Mouse (Mus musculus): ENCODE data around the gene Hoxb6. TPM values are rescaled to one million over a fixed set of nuclear protein-coding genes. Genes with fewer than 3 reads are reported as not detected.

Hoxb6 gene
- total RNA-seq, 2 experiments from 2014 or later = not detected

DNA sequence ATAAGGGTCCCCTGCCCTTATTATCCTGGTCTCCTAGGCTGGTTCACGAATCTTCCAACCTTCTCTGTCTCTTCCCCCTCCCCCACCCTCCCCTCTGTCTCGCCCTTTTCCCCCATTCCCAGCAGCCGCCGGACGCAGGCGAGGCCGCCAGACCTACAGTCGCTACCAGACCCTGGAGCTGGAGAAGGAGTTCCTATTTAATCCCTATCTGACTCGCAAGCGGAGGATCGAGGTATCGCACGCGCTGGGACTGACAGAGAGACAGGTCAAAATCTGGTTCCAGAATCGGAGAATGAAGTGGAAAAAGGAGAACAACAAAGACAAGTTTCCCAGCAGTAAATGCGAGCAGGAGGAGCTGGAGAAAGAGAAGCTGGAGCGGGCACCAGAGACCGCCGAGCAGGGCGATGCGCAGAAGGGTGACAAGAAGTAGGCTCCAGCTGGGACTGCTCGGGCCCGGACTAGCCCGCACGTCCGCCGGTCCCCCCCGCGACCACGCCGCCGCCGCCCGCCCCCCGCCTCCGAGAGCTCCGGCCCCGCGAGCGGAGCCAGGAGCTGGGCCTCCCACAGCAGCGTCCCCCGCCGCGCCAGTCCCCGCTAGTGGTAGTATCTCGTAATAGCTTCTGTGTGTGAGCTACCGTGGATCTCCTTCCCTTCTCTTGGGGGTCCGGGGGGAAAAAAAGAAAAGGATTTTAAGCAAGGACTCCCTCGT lies 8.1 kb upstream of the Hoxb6 start:
- no peak for ATAC-seq (replicated peaks; ENCODE audit: low FRiP score, poor library complexity, severe bottlenecking)

DNA sequence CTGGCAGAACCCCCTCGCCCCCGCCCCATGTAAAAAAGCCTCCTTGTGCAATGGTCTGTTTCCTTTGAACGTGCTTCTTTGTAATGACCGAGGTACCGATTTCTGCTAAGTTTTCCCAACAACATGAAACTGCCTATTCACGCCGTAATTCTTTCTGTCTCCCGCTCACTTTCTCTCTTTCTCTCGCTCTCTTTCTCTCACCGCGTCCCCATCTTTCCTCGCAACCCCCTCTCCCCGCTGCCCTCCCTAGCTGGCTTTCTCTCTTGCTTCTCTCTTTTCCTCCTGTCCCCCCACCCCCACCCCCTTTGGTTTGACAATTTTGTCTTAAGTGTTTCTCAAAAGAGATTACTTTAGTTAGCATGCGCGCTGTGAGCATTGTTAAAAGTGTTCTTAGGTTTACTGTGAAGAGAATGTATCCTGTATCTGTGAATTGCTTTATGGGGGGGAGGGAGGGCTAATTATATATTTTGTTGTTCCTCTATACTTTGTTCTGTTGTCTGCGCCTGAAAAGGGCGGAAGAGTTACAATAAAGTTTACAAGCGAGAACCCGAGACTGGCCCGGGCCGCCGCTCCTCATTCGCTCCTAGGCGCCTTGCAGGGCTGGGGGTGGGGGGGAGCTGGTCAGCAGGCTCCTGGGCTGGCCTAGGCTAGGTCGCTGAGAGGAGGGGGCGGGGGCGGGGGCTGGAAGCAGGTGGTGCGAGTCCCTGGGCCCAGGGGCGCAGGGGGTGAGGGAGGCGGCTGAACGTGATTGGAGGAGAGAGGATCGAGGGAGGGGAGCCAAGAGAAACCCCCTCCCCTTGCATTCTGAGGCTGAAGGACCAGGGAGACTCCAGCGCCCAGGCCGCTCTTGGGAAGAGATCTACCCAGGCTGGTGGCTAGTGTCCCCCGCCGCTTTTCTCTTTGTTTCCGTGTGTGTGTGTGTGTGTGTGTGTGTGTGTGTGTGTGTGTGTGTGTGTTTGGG lies 7.2 kb upstream of the Hoxb6 start:
- no peak for ATAC-seq (replicated peaks; ENCODE audit: low FRiP score, poor library complexity, severe bottlenecking)

DNA sequence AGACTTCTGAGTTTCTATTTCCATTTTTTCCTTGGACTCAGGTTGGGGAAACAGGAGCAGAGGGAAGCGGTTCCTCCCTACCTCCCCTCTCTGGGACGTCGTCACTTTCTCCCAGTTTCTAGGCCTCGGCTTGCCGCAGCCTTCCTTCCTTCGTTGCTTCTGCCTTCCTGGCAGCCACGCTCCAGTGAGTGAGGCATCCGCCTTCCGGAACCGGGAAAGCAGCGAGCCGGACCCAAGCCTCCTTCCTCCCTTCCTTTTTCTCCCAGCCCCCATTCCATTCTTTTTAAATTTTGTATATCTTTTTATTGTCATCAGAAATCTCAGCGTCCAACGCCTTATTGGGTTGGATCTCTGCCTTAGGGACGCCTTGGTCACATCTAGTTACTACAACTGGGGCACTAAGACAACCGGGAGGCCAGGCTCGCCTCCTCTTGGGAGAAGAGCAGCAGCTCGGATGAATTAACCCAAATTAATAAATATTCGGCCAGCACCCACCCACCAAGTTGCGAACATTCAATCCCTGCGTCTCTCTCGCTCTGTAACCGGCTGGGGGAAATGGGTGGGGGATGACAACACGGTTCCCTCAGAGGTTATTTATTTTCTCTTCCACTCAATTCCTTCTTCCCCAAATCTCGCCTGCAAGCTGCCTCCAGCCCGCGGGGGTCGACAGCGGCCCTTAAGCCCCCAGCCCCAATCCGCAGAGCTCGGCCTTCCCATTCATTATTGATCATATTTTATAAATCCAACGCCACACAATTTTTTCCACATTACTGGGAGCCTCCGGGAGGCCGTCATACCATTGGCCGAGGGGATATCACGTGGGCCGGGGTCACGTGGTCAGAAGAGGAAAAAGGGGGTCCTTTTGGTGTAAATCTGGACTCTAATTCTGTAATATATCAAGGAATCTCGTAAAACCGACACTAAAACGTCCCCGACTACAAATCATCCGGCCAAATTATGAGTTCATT lies 6.2 kb upstream of the Hoxb6 start, which contains the start of gene Hoxb7:
TSS of gene Hoxb7 (plus strand) at position 853 of the 968 bp plus-strand sequence.
- no peak for ATAC-seq (replicated peaks; ENCODE audit: low FRiP score, poor library complexity, severe bottlenecking)

DNA sequence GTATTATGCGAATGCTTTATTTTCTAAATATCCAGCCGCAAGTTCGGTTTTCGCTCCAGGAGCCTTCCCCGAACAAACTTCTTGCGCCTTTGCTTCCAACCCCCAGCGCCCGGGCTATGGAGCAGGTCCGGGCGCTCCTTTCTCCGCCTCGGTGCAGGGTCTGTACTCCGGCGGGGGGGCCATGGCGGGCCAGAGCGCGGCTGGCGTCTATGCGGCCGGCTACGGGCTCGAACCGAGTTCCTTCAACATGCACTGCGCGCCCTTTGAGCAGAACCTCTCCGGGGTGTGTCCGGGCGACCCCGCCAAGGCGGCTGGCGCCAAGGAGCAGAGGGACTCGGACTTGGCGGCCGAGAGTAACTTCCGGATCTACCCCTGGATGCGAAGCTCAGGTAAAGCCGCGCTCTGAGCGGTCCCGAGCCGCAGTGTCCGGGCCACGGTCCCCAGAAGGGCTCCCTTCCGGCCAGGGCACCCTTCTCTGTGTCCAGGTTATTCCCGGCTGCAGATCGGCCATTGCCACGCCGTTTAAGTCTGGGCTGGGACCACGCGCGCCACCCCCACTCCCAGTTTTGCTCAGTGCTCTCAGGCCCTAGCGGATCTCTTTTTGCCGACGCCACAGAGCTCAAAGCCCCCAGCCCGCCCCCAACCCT lies 5.4 kb upstream of the Hoxb6 start:
- no peak for ATAC-seq (replicated peaks; ENCODE audit: low FRiP score, poor library complexity, severe bottlenecking)

DNA sequence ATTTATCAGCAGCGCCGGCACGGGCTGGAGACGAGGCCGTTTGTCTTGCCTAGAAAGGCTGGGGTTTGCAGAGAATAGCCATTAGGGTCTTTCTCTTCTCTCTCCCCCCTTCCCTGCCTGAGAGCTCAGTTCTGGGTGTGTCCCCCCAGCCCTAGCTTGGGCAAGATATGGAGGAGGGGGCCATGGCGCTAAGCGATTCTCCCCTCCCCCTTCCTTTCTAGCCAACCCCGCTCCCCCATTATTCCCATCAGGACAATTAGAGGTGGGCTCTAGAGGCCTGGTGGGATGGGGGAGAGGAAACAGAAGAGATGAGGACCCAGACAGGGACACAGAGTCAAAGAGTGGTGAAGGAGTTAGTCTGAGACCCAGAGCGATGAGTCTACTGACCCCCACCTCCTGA lies 4.9 kb upstream of the Hoxb6 start:
- ATAC-seq (replicated peaks; ENCODE audit: low FRiP score, poor library complexity, severe bottlenecking) = no peak

DNA sequence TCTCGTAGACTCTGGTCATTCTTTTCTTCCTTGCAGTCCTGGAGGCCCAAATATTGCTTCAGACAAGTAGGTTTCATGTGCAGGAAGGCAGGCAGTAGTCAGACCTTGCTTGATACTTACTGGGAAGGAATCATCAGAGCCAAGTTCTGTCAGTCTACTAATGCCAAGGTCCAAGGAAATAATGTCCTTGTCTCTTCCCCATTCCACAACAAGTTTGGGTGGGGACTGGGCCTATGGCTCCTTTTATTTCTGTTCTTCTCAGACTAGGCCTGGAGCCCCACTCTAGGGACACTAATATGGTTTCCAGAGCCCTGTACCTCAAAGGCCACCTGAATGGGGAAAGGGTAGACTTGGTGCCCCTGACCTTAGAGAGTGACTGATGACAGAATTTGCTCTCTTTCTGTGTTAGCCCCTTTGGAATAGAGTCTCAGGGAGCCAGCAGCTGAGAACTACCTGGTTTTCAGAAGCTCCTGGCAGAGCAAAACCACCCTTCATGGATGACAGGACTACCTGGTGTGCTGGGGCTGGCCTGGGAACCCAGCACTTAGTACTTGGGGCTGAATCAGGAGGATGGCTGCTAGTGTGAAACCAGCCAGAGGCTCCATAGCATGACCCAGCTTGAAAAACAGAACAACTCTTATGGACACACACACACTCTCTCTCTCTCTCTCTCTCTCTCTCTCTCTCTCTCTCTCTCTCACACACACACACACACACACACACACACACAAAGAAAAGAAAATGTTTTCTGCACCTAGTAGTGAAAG lies 3.6 kb upstream of the Hoxb6 start:
- no peak for ATAC-seq (replicated peaks; ENCODE audit: low FRiP score, poor library complexity, severe bottlenecking)

DNA sequence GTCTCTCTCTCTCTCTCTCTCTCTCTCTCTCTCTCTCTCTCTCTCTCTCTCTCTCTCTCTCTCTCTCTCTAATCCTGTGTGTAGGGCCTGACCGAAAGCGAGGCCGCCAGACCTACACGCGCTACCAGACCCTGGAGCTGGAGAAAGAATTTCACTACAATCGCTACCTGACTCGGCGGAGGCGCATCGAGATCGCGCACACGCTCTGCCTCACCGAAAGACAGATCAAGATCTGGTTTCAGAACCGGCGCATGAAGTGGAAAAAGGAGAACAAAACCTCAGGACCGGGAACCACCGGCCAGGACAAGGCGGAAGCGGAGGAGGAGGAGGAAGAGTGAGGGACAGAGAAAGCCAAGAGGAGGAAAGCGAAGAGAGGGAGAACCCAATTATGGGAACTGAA lies 3.0 kb upstream of the Hoxb6 start:
- no peak for ATAC-seq (replicated peaks; ENCODE audit: low FRiP score, poor library complexity, severe bottlenecking)

DNA sequence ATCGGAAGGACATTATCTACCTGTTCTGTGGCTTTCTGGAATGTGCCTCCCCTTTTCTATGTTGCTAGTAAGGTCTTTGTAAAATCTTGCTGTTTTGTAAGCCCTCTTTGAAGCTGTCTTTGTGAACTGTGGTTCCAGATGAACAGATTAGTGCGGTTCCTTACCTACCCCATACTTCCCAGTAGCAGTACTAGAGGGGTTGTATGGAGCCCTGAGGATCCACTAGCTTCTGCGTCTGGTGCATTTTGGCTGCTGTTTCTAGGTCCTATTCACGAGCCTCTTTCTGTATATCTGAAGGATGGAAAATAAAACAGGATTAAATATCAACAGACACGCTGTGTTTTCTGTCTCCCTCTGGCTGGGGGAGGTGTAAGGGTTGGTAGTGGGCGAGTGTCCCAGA lies 2.4 kb upstream of the Hoxb6 start:
- no peak for ATAC-seq (replicated peaks; ENCODE audit: low FRiP score, poor library complexity, severe bottlenecking)

DNA sequence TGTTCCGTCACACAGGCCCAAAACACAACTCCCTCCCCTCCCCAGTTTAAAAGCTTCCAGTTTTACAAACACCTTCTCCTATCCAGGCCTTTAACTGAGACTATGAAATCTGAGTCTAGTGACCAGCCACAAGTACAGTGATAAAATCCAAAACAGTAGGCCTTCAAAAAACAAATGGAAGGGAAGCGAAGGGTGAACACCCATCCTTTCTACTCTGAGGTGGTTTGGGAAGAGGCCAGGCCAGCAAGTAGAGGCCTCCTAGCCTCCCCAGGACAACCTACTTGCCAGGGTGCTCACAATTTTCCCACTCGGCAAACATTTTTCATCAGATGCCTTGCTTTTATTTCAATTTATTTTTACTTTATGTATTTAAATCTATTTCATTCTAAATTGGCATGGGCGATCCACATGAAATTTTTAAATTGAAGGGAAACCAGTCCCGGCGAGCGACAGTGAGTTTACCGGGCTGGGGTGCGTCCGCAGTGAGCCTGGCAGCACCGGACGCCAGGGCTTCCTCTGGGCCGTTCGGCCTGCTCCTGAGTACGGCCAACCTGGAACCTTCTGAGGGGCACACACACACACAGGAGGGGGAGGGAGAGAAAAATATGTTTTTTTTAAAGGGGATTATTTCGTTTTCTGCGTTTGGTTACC lies 1.4 kb upstream of the Hoxb6 start:
- ATAC-seq (replicated peaks; ENCODE audit: low FRiP score, poor library complexity, severe bottlenecking) = no peak

DNA sequence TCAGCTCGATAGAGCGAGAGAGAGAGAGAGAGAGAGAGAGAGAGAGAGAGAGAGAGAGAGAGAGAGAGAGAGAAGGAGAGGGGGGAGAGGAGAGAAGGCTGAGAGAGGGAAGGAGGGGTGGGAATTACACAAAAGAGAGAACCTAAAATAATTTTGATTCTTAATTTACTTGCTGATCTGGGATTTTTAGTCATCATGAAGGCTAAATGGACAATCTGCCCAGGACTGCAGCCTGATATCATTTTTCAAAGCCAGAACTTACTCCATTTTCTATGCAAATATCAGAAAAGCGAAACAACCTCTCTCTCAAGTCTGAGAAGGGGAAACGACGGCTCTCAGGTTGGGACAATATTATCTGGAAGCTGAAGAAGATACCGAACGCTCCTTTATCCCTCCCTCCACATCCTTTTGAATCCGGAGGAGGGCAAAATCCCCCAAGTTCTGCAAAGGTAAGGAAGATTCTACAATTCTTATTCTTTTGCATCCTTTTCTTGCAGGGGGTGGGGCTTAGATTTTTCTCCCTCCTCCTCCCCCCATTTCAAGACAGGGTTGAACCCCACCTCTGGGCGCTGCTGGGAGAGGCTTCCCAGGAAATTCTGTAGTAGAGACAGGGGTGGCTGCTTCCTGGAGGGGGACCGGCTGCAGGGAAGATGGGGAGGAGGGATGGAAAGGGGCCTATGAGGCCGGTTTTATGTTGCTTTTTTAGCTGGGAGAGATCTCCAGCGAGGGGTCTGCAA lies 457 bp downstream of the Hoxb6 start:
- no peak for ATAC-seq (replicated peaks; ENCODE audit: low FRiP score, poor library complexity, severe bottlenecking)

DNA sequence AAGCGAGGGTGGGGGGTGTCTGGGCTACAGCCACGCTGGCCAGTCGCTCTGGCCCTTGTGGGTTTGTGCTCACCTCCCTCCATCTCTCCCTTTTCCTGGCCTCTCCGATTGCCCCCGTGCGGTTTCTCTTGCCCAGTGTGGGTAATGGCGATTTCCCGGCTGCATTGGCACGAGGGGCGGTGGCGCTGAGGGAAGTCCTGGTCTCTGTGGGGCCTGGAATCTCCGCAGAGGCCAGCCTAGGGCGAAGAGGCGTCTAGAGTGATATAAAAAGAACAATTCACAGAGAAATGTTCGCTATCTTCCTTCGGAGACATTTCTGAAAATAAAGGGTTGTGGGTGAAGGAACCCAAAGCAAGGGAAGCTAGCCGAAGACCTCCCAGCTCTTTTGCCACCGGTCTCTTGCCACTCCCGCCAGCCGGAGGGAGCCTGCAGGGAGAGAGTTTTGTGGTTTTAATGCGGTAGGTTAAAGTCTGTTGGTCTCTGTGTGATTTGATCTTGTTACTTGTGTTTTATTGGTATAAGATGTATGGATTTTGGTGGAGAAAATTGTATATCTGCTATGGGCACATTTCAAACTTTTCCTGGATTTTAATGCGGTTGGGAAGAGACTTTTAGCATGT lies 1.1 kb downstream of the Hoxb6 start:
- ATAC-seq (replicated peaks; ENCODE audit: low FRiP score, poor library complexity, severe bottlenecking) = no peak

DNA sequence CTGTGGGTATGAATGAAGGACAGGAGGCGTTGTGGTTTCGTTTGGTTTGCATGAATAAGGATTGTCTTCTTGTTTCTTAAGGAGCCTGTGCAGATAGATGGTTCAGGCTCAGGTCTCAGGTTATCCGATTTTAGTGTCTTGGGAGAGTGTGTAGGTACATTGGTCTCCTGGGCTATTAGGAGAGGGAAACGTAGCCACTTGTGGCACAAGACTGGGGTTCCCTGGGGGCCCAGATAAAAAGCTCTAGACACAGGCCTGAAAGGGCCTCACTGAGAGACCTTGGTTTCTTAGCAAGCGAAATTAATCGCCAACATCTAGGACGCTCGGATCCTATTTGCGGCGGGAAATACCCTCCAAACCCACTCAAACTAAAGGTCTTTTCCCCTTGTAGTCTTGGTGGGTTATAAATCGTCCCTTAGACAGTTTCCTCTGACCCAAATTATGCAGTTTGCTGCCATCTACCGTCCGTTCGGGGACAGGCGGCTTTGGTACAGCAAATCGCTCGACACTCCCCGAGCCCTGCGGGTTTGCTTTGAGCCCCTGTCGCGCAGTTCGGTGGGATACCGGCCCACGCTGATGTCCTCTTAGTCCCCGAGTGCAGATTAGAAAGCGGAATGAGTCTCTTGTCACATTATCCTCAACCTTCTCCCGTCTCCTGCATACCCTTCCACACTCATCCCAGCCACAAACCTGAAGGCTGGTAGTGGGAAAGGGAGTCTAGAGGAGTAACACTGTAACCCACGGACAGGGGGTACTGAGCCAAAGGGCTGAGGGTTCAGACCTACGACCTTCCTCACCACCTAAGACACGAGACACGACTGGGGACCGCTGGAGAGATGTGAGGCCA lies 2.2 kb downstream of the Hoxb6 start:
- no peak for ATAC-seq (replicated peaks; ENCODE audit: low FRiP score, poor library complexity, severe bottlenecking)

DNA sequence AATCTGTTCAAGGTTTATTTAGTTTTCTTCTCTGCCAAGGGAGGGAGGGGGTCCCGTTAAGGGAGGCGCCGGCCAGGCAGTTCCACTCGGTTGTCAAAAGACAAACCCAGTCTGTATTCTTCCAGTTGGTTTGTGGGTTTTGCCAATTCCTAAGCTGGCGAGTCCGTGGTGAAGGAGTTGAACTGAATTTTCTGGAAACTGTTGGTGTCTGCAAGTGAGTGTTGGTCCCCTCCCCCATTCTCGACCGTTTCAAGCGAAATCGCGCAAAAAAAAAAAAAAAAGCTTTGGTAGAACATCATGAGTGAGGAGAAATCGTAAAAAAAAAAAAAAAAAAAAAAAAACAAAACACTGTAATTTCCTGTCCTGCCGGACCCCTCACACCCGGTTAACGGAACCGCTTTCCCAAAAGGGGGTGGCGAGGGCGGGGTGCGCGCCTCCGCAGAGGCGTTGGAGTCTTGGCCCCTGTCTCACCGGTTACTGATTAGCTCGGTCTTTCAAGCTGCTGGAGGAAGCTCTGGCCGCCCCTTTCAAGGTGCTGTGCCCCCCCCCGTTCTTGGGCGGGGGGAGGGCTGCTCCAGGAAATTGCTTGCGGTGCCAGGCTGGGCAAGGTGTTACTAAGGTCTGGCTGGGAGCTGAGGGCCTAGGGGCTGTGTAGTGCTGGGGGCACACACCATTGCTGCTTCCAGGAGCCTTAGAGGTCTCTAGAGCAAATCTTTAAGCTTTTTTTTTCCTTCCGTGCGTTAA lies 3.0 kb downstream of the Hoxb6 start:
- no peak for ATAC-seq (replicated peaks; ENCODE audit: low FRiP score, poor library complexity, severe bottlenecking)

DNA sequence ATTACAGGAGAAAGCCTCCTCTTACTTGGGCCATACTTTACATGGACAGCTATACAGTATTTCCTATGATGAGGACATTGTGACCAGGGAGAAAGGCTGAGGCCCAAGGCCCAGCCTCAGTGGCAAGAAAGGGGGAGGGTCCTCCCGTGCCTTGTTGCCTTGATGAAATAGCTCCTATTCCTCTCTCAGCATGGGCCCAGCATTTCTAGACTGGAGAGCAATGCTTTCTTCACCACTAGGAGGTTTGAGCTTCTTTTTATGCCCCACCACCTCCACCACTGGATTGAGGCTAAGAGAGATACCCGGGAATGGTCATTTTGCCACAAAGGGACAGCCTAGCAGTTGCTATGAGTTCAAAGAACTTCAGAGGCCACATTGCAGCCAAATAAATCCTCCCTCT lies 4.7 kb downstream of the Hoxb6 start:
- ATAC-seq (replicated peaks; ENCODE audit: low FRiP score, poor library complexity, severe bottlenecking) = no peak

DNA sequence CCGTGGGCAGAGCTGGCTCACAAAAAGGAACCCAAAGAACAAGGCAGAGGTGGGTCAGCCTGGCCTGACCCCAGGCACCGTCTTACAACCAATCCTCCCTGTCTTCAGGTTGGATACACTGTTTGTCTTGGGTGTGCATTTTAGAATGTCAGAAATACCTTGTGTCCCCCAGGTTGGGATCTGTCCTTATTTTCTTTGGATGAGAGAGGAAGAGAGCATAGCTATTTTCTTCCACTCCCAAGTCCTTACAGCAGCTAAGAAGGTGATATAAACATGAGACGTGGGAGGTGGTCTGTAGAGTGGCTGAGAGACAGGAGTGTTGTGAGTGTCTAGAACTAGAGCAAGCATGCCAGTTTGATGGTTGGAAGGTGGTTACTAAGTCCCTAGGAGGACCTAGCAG lies 5.2 kb downstream of the Hoxb6 start:
- no peak for ATAC-seq (replicated peaks; ENCODE audit: low FRiP score, poor library complexity, severe bottlenecking)

Measured in erythroblast, adult 5-6 weeks (primary cell).